Mouse (Mus musculus) neutrophil, adult 5-6 weeks (primary cell): Measurements from ENCODE around the gene Hist1h4k. TPM values are rescaled to one million over a fixed set of nuclear protein-coding genes. Genes with fewer than 3 reads are reported as not detected.

Source experiments
- total RNA-seq: library from RNA; stranded (forward); fragments of 200-1000 nt; gene quantifications from 2 replicates; pipeline ENCODE4 v1.2.3, GENCODE M21; 2017

Hist1h4k gene
- total RNA-seq, 1 experiment from 2014 or later, result 63.4 TPM

Other genes starting within 250 kb of the Hist1h4k start
- gene Gm11273, start 249.1 kb downstream of the Hist1h4k start, total RNA-seq, result not detected in 2 replicates
- gene Zkscan8, start 219.4 kb downstream of the Hist1h4k start, total RNA-seq, result 6.9 TPM in 2 replicates
- gene Olfr1366, start 207.7 kb downstream of the Hist1h4k start, total RNA-seq, result not detected in 2 replicates
- gene Olfr1535, start 190.6 kb downstream of the Hist1h4k start, total RNA-seq, result not detected in 2 replicates
- not detected in 2 replicates for gene Olfr1364, start 168.7 kb downstream of the Hist1h4k start, total RNA-seq
- not detected in 2 replicates for gene Olfr1362, start 136.5 kb downstream of the Hist1h4k start, total RNA-seq
- gene Olfr11, start 108.0 kb downstream of the Hist1h4k start, total RNA-seq, result not detected in 2 replicates
- gene Olfr1361, start 87.1 kb downstream of the Hist1h4k start, total RNA-seq, result not detected in 2 replicates
- gene Olfr1360, start 73.1 kb downstream of the Hist1h4k start, total RNA-seq, result not detected in 2 replicates
- gene Olfr1359, start 52.4 kb downstream of the Hist1h4k start, total RNA-seq, result not detected in 2 replicates
- 14.4 and 16.0 TPM in 2 replicates for gene Hist1h2bl, start 34.4 kb downstream of the Hist1h4k start, total RNA-seq
- gene Hist1h2ai, start 34.1 kb downstream of the Hist1h4k start, total RNA-seq, result 351 and 359 TPM in 2 replicates
- 15.6 and 19.4 TPM in 2 replicates for gene Hist1h3h, start 32.8 kb downstream of the Hist1h4k start, total RNA-seq
- 6.6 and 8.0 TPM in 2 replicates for gene Hist1h2bm, start 28.5 kb downstream of the Hist1h4k start, total RNA-seq
- gene Hist1h4j, start 15.4 kb downstream of the Hist1h4k start, total RNA-seq, result 12.6 and 17.7 TPM in 2 replicates
- gene Hist1h2ak, start 3.3 kb upstream of the Hist1h4k start, total RNA-seq, result 70.6 and 79.9 TPM in 2 replicates
- 99.6 and 105 TPM in 2 replicates for gene Hist1h2bn, start 3.6 kb upstream of the Hist1h4k start, total RNA-seq
- gene Hist1h1b, start 30.1 kb upstream of the Hist1h4k start, total RNA-seq, result 73.0 and 92.6 TPM in 2 replicates
- 3.8 and 32.2 TPM in 2 replicates for gene Hist1h3i, start 32.9 kb upstream of the Hist1h4k start, total RNA-seq
- 46.4 and 80.8 TPM in 2 replicates for gene Hist1h2an, start 36.7 kb upstream of the Hist1h4k start, total RNA-seq
- 4.8 and 6.8 TPM in 2 replicates for gene Hist1h2bp, start 37.0 kb upstream of the Hist1h4k start, total RNA-seq
- 71.6 and 96.6 TPM in 2 replicates for gene Hist1h2bq, start 59.7 kb upstream of the Hist1h4k start, total RNA-seq
- 88.7 TPM in 1 of 2 replicates, not detected in the other for gene Hist1h2ao, start 60.0 kb upstream of the Hist1h4k start, total RNA-seq
- gene Hist1h4m, start 61.2 kb upstream of the Hist1h4k start, total RNA-seq, result 341 and 383 TPM in 2 replicates
- 171 and 217 TPM in 2 replicates for gene Hist1h4n, start 81.7 kb upstream of the Hist1h4k start, total RNA-seq
- 129 and 254 TPM in 2 replicates for gene Hist1h2ap, start 83.0 kb upstream of the Hist1h4k start, total RNA-seq
- 63.3 and 83.2 TPM in 2 replicates for gene Hist1h2br, start 83.2 kb upstream of the Hist1h4k start, total RNA-seq
- gene Zfp184, start 194.6 kb upstream of the Hist1h4k start, total RNA-seq, result 0.49 and 2.6 TPM in 2 replicates
- gene Pom121l2, start 230.7 kb upstream of the Hist1h4k start, total RNA-seq, result not detected in 2 replicates